In the genomic region with DNA sequence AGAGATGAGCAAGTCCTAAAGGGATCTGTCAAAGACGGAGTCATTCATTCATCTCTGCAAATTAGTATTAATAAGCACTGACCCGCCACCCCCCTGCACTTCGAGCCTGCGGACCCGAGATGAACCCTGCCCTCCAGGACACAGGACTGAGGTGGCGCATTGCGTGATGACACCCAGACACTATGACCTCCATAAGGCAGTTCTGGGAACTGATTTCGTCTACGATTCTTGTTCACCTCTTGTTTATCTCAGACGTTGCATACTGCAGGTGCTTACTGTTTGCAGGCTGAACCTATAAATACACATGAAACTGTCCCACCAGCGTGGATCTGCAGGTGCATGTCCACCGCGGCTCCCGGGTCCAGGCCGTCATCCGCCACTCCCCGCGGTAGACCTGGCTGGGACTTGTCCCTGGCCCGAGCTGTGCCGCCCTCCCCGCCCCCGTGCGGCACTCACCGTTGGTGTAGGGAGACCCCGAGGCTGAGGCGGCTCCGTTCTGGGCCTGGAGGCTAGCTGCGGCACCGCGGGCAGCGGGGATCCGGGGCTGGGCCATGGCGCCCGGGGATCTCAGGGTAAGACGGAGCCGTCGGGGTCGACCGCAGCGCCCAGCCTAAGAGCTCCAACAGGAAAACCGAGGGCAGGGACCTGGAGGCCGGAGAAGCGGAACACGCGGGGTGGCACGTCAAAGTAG, we compare ENCODE assay signal across 8 mouse cellular contexts. TPM values are rescaled to one million over a fixed set of nuclear protein-coding genes. Genes with fewer than 3 reads are reported as not detected.
DNase-seq lines count a peak whose midpoint lies in the region; ATAC-seq and TF ChIP-seq lines count a peak whose summit lies in the region.

No protein-coding gene starts in this region.

- no peaks in the 10 kb centered on the region for H3K27me3 ChIP-seq in spleen, adult 2 months (ENCODE audit: control insufficient read depth, insufficient read depth, low read length)
- no peaks in the 10 kb centered on the region for H3K27me3 ChIP-seq in limb, embryonic 10.5 days (ENCODE audit: low read depth, poor library complexity, severe bottlenecking)
- peaks cover 11% of the 10 kb centered on the region; the same call in 1 of the 2 replicates for H3K27me3 ChIP-seq in midbrain, embryonic 13.5 days

- H3K9ac ChIP-seq in midbrain, embryonic 13.5 days (replicated peaks) = peak overlapping the region; percentile 94

- peak overlapping the region; percentile 99 for H3K4me3 ChIP-seq in spleen, adult 2 months (ENCODE audit: extremely low read depth, insufficient read depth, insufficient read length)
- peak overlapping the region; percentile 99 for H3K4me3 ChIP-seq in limb, embryonic 10.5 days
- peak overlapping the region; percentile 97 for H3K4me3 ChIP-seq in midbrain, embryonic 13.5 days (replicated peaks)

- H3K4me2 ChIP-seq in midbrain, embryonic 13.5 days (replicated peaks) = peak overlapping the region; percentile 92

- 2% methylated on average over 46 of the region's 46 CpGs for WGBS in spleen, adult 2 months
- WGBS in limb, embryonic 10.5 days = under 1% methylated on average over 46 of the region's 46 CpGs
- under 1% methylated on average over 46 of the region's 46 CpGs for WGBS in midbrain, embryonic 13.5 days

- no peak for TF ChIP-seq CTCF in spleen, adult 2 months (IDR thresholded peaks at IDR 0.05; ENCODE audit: extremely low read depth, insufficient read depth, insufficient read length, insufficient replicate concordance)

- DNase-seq in adrenal gland, adult 8-10 months = peak; percentile 47
- no peak for DNase-seq in adrenal gland, adult 2 months
- peak; percentile 4 to 12 for DNase-seq in spleen, adult 2 months (ENCODE audit: low read depth in 1 of 2, low spot score in 2 of 2)
- DNase-seq in spleen, adult 12 weeks (ENCODE audit: low spot score) = no peak
- DNase-seq in gastrocnemius, postnatal 10 days = peak; percentile 48
- DNase-seq in limb, embryonic 10.5 days (ENCODE audit: low spot score) = no peak
- DNase-seq in ovary, adult 18-20 months (ENCODE audit: low spot score) = no peak

- H3K4me1 ChIP-seq in spleen, adult 2 months (ENCODE audit: control insufficient read depth, insufficient read depth, insufficient read length) = peaks cover 7% of the 10 kb centered on the region; the same call in 1 of the 2 replicates
- H3K4me1 ChIP-seq in limb, embryonic 10.5 days = peaks cover 22% of the 10 kb centered on the region
- H3K4me1 ChIP-seq in midbrain, embryonic 13.5 days (replicated peaks) = peaks cover 27% of the 10 kb centered on the region

- H3K36me3 ChIP-seq in spleen, adult 2 months (ENCODE audit: control insufficient read depth, insufficient read depth, low read length) = no peaks in the 10 kb centered on the region
- H3K36me3 ChIP-seq in limb, embryonic 10.5 days = peaks cover 5% of the 10 kb centered on the region
- H3K36me3 ChIP-seq in midbrain, embryonic 13.5 days = no peaks in the 10 kb centered on the region

- peak; percentile 89 for ATAC-seq in midbrain, embryonic 13.5 days

- TF ChIP-seq POLR2A in spleen, adult 2 months (IDR thresholded peaks at IDR 0.05; ENCODE audit: low read depth, low read length) = no peak

- H3K27ac ChIP-seq in spleen, adult 2 months (ENCODE audit: insufficient read depth, low read length) = peak overlapping the region; percentile 91
- H3K27ac ChIP-seq in limb, embryonic 10.5 days = peak overlapping the region; percentile 89
- peak overlapping the region; percentile 73 for H3K27ac ChIP-seq in midbrain, embryonic 13.5 days

- no peaks in the 10 kb centered on the region for H3K9me3 ChIP-seq in limb, embryonic 10.5 days (replicated peaks)
- no peaks in the 10 kb centered on the region for H3K9me3 ChIP-seq in midbrain, embryonic 13.5 days

RNA-seq across cellular contexts. Expression of a gene that starts 7.7 kb away (rescaled TPM):
- 10 to 100 TPM; 33.6 to 38.5 (median 37.4) TPM for total RNA-seq in adrenal gland, adult 8-10 months (2022)
- total RNA-seq in adrenal gland, adult 2 months (2021) = 10 to 100 TPM; 25.2 to 56.7 TPM
- polyA plus RNA-seq in adrenal gland, adult 2 months (2012; rRNA removed) = 21.7 and 26.6 TPM in 2 replicates
- 10.0 and 13.5 TPM in 2 replicates for polyA plus RNA-seq in spleen, adult 2 months (2012; rRNA removed)
- 10 to 100 TPM; 21.7 to 24.0 TPM for total RNA-seq in gastrocnemius, postnatal 10 days (2021)
- 10.4 and 13.4 TPM in 2 replicates for polyA plus RNA-seq in limb, embryonic 10.5 days (2016; fragmentation: Nextera tagmentation; extraction: Ambion mirVana)
- polyA plus RNA-seq in midbrain, embryonic 13.5 days (2015; fragmentation: Nextera tagmentation; extraction: Ambion mirVana) = 13.8 and 14.9 TPM in 2 replicates

RNA-seq across cellular contexts. Expression of a gene that starts 7.7 kb away (rescaled TPM):
- 100 to 1,000 TPM in 2 of 4 experiments, 10 to 100 TPM in 2; 96.3 to 116 (median 101) TPM for total RNA-seq in adrenal gland, adult 8-10 months (2022)
- 100 to 1,000 TPM in 1 of 2 experiments, 10 to 100 TPM in 1; 97.8 to 121 TPM for total RNA-seq in adrenal gland, adult 2 months (2021)
- 5.7 and 6.6 TPM in 2 replicates for polyA plus RNA-seq in adrenal gland, adult 2 months (2012; rRNA removed)
- 4.5 and 5.4 TPM in 2 replicates for polyA plus RNA-seq in spleen, adult 2 months (2012; rRNA removed)
- 100 to 1,000 TPM; 119 to 133 TPM for total RNA-seq in gastrocnemius, postnatal 10 days (2021)
- polyA plus RNA-seq in limb, embryonic 10.5 days (2016; fragmentation: Nextera tagmentation; extraction: Ambion mirVana) = 96.8 and 106 TPM in 2 replicates
- 150 and 167 TPM in 2 replicates for polyA plus RNA-seq in midbrain, embryonic 13.5 days (2015; fragmentation: Nextera tagmentation; extraction: Ambion mirVana)

Comparison
In these comparisons a context has a peak if more than half of its experiments do, and no peak if none do; other contexts are left out.
1. DNase-seq: peak in adrenal gland, adult 8-10 months (single experiment), spleen, adult 2 months (2 of 2) and gastrocnemius, postnatal 10 days (single experiment); none in adrenal gland, adult 2 months (single experiment), spleen, adult 12 weeks (single experiment), limb, embryonic 10.5 days (single experiment) and ovary, adult 18-20 months (single experiment).
2. RNA of a gene that starts 7.7 kb away (polyA plus RNA-seq): 150 to 167 TPM in midbrain, embryonic 13.5 days and 96.8 to 106 TPM in limb, embryonic 10.5 days; 5.7 to 6.6 TPM in adrenal gland, adult 2 months and 4.5 to 5.4 TPM in spleen, adult 2 months; every median in the first group is over 10 times any median in the second.
3. Peak in every context shown above with its lines, with median percentiles within 50 percentile points of each other: H3K27ac ChIP-seq and H3K4me3 ChIP-seq.